Mouse (Mus musculus) B cell, adult 2 months (primary cell): ENCODE measurements at regions not wholly inside any gene's neighbourhood (a gene's known extent, or its start where the extent isn't known, plus 50 kb on each side); places are given as distances from the start of the nearest gene placed in this dataset.
"Not testable (repeated sequence)": the region's sequence is repeated elsewhere in the genome, so short reads cannot be mapped to it uniquely, and the experiment has no call there.

Source experiments
- DNase-seq, 2 experiments: peaks; one replicate each; pipeline ENCODE4 v3.0.0; 2022

DNA sequence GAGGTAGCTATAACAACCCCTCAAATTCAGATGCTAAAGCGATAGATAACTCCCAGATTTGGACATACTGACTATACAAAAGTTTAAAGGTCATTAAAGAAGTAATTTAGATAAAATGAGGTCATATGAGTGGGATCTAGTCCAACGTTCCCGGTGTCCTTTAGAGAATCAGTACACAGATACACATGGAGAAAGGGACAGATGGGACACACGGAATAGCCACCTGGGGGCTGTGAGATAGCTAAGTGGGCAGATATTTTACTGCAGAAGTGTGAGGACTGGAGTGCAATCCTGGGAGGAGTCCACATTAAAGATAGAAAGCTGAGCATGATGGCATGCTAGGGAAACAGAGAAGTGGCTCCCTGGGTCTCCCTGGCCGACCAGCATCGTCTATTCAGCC is 164.1 kb upstream of the Castor2 start:
- no peak for DNase-seq

DNA sequence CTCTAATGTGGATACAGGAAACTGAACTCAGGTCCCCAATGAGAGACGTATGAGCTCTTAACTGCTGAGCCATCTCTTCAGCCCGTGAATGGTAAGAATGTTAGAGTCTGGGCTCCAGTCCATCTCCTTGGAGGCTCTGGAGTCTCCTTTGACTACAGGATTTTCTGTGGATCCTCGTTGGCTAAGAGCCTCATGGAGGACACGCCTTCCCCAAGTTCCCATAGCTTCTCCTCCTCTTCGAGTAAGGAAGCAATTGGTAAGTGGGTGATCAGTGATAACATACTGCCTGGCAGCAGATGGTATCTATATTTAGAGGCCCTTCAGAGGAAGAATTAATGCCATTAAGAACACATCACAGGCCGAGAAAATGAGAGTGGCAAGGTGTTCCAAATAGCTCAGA is 164.5 kb upstream of the Castor2 start:
- no peak for DNase-seq

DNA sequence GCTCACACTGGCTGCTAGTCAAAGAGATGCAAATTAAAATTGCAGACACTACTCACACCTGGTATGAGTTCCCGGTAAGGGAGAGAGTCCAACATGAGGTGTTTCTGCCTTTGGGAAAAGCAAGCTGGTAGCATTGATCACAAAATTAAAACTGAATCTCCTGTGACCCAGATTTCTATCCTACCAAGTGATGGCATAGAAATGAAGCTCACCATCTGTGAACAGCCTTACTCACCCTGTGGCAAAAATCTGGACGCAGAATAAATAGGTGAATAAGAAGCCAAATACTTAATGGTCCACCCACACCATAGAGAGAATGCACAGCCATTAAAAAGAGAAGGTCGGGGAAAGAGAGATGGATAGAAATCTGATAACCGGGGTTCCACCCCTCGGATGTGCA is 169.4 kb upstream of the Castor2 start:
- DNase-seq = no peak

DNA sequence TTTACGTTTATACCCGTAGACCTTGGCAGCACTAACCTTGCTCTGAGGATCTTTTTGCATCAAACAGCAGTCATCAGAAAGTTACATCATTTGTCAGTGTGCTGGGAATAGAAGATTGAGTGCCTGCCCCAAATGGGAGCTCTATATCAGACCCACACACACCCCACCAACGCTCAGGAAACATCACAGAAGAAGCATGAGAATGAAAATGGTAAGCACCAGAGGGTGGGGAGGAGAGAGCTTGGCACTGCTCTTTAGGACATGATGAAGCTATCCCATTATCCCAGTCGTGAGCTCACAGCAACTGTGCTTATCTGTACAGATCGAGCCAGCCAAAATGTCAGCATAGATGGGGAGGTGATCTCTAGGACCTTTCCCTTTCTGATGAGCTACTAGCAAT is 172.5 kb upstream of the Castor2 start:
- no peak for DNase-seq

DNA sequence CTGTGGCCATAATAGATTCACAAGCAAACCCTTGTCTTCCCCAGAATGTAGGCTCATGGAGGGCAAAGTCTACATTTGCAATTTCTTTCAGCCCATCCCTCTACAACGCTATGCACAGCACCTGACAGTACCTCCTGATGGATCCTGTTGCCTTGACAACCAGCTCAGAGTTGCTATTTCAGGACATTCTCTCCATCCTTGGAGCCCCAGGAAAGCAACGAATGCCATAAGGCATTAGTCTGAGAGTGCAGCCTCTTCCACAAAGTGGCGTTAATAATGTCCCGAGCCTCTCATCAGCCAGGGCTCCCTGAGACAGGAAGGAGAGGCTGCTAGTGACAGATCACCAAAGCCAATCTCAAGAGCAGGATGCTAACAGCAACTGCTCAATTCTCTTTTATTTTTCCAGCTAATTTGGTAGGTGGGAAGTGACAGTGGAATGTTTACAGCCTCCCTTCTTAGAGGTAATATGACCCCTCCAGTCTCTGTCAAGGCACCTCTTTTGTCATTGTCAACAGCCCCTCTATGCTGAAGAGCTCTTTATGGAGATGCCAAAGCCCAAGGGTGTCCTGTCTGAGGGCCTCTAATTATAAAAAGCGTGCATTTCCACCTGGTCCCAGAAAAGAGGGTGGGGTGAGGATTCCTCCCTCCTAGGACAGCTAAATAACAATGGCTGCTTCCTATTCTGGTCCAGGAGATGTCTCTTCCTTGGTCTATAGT is 174.2 kb upstream of the Castor2 start:
- no peak for DNase-seq

- no peak for DNase-seq
These were observed 177.3 kb upstream of the Castor2 start for GRCm38 (mm10) chr5:133922181-133922580.

GRCm38 (mm10) chr5:133915734-133916550 is 183.6 kb upstream of the Castor2 start:
- no peak for DNase-seq

GRCm38 (mm10) chr5:133907442-133907841 is 192.1 kb upstream of the Castor2 start:
- no peak for DNase-seq

- DNase-seq = no peak
These were observed 201.4 kb upstream of the Castor2 start for GRCm38 (mm10) chr5:133898025-133898598.

DNA sequence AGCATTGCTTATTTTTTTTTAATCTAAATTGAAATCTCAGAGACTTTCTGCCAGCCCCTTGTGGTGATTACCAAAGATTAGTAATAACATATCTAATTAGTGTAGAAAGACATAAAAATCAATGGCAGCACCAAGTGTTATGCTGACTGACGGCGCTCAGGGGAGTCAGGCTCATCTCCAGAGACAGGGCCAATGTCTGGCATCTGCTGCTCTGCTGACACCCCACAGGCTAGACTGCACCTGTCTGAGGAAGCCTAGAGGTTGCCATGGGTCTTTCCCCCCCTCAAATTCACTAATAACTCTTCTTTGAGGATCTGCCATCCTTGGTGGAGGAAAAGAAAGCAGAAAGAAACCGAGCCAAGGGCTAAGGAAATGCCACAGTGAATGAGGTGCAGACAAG is 208.8 kb upstream of the Castor2 start:
- no peak for DNase-seq

DNA sequence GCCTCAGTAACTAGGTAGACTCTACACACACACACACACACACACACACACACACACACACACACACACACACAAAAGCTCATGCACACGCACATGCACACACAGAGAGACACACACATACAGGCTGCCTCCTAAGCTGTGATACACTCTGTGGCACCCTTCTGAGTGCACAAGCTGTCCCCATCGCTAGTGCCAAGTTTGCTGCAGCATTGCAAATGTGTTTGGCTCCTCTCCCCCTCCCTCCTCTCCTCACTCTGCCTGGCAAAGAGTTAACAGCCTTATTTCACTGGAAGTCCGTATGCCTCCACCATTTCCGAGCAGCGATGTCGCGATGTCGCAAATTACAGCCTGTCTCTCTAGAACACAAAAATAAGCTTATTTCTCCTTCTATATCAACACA is 209.7 kb upstream of the Castor2 start:
- DNase-seq = no peak

GRCm38 (mm10) chr5:133885507-133885906 is 214.0 kb upstream of the Castor2 start:
- DNase-seq = no peak

- DNase-seq = no peak
These were observed 214.5 kb upstream of the Castor2 start for GRCm38 (mm10) chr5:133885016-133885415.

GRCm38 (mm10) chr5:133884593-133884992 is 214.9 kb upstream of the Castor2 start:
- DNase-seq = no peak

GRCm38 (mm10) chr5:133844483-133844882 is 255.0 kb upstream of the Castor2 start:
- no peak for DNase-seq

DNA sequence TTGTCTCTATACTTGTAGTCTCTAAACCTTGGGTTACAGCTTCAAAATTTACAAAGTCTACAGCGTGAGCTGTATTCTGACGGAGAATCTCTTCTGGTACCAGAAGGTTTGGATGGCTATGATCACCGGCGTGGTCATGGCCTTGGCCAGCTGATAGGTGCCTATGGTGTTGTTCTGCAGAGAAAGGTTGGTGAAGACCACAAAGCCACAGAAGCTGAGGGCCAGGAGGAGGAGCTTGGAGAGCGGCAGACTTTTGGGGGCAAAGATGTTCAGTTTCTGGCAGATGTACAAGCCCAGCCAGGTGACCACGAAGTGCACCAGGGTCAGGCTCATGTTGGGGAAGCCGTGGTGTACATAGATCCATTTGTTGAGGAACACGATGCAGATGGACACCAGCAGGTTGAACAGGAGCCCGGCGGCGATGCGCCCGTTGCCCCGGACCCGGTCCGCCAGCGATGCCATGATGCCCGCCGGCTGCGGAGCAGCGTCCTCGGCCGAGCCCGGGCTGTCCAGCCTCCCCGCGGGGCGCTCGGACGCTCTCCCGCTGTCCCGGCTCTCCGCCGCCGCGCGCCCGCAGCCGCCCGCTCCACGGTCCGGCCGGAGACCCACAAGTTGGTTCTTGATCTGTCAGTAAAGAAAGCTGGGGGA is 257.3 kb upstream of the Castor2 start:
- DNase-seq = not testable (repeated sequence)

DNA sequence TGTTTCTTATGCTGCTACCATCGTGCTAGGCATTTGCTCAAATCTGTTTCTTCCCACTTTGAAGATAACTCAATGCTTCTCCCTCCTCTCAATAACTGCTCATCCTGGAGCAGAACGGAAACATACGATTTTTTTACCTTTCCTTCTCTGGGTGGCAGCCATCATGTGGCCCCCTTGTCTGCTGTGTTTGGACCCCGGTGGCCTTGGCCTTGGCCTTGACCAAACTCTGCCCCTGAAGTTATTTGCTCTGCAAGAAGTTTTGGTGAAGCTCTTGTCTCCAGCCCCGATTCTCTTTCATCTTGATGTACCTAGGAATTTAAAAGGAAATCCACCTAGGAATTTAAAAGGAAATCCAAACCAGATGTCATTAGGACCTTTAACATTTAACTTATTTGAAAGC is 261.2 kb upstream of the Castor2 start:
- DNase-seq = no peak

DNA sequence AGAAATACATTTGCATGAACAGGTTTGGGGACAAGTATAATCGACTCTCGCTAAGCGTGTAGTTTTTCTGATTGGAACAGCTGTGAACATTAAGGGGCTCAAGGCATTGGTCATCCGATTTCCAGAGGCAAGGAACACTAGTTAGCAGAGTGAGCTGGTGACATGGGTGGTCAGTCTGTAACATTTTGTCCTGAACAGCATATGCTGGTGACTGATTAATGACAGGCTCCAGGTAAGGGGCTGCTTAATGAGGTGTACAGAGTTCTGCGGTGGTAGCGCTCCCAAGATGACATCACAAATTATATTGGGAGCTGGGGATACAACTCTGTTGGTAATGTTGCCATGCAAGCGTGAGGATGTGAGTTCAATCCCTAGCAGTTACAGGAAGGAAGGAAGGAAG is 266.3 kb upstream of the Castor2 start:
- DNase-seq = no peak

- no peak for DNase-seq
These were observed 271.3 kb upstream of the Castor2 start for GRCm38 (mm10) chr5:133828226-133828625.

- DNase-seq = no peak
These were observed 275.6 kb upstream of the Castor2 start for GRCm38 (mm10) chr5:133823871-133824270.

GRCm38 (mm10) chr5:133821273-133821672 is 278.2 kb upstream of the Castor2 start:
- no peak for DNase-seq

DNA sequence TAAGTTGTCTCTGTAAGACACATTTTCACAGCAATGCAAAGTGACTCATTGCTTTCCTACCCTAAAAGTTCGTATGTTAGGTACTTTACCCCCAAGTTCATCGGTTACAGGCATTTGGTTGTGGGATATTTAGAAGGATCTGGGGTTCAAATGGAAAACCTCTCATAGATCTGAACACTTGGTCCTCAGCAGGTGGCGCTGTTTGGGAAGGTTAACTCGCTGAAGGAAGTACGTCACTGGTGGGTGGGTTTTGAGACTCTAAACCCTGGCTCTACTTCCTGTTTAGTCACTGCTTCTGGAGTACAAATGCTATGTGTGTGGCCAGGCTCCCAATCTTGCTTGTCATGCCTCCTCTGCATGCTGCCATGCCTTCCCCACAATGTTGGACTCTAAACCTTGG is 284.0 kb upstream of the Castor2 start:
- DNase-seq = no peak

GRCm38 (mm10) chr5:133814436-133814835 is 285.1 kb upstream of the Castor2 start:
- DNase-seq = no peak

DNA sequence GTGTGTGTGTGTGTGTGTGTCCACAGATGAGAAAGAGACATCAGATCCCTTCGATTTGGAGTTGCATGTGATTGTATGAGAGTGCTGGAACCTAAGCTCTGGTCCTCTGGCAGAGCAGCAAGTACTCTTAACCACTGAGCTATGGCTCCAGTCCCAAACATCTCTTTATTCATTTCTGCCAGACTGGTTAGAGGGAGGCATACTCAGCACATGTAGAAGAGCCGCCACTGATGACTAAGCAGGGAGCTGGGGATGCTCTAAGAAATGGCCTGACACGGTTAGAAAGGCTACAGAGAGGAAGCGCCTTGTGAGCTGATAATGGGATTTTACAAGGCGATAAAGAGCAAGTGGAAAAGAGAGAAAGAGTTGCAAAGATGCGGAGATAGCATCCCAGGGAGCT is 287.3 kb upstream of the Castor2 start:
- DNase-seq = no peak
